Mouse (Mus musculus): ENCODE measurements around the gene Gadd45gip1. TPM values are rescaled to one million over a fixed set of nuclear protein-coding genes. Genes with fewer than 3 reads are reported as not detected.

Gene Gadd45gip1
- polyA plus RNA-seq, 1 experiment from 2014 or later, result 49.9 TPM

GRCm38 (mm10) chr8:84785756-84786677 is 45.3 kb upstream of the Gadd45gip1 start:
- Histone ChIP-seq H3K4me2 (ENCODE audit: low read length) (peak overlapping the region; percentile 50), H3K4me1 (ENCODE audit: control insufficient read depth in 2 of 2, insufficient read depth in 2 of 2, low read length in 2 of 2) (peaks cover 42 to 69% of the 10 kb centered on the region in 2 experiments), H3K9ac (ENCODE audit: low read length) (no peak overlapping the region; the same call in 1 of the 2 replicates), H3K27ac (replicated peaks in 1 of 2; ENCODE audit: control insufficient read depth in 1 of 2, insufficient read depth in 1 of 2, low read depth in 2 of 2, low read length in 2 of 2) (0 out of 4 replicates have a peak overlapping the region, but pooled peaks of 1 of the 2 experiments have one; percentile 3), H3K9me3 (ENCODE audit: control insufficient read depth, low read length) (no peaks in the 10 kb centered on the region), H3K4me3 (ENCODE audit: control insufficient read depth in 1 of 2, insufficient read depth in 1 of 2, low read depth in 1 of 2, low read length in 2 of 2) (peak overlapping the region in 1 of 2 experiments; percentile 18; a peak in 1 of 4 replicates), H3K27me3 (ENCODE audit: control insufficient read depth, insufficient read depth, low read length) (peaks cover 90% of the 10 kb centered on the region), H3K36me3 (ENCODE audit: control insufficient read depth, insufficient read depth, low read length) (no peaks in the 10 kb centered on the region)
- ATAC-seq (ENCODE audit: insufficient number of reproducible peaks, insufficient read depth, low FRiP score, low read depth), result peak; percentile 51; the same call in 1 of the 2 replicates
- 5% methylated on average over 38 of the region's 38 CpGs for WGBS

DNA sequence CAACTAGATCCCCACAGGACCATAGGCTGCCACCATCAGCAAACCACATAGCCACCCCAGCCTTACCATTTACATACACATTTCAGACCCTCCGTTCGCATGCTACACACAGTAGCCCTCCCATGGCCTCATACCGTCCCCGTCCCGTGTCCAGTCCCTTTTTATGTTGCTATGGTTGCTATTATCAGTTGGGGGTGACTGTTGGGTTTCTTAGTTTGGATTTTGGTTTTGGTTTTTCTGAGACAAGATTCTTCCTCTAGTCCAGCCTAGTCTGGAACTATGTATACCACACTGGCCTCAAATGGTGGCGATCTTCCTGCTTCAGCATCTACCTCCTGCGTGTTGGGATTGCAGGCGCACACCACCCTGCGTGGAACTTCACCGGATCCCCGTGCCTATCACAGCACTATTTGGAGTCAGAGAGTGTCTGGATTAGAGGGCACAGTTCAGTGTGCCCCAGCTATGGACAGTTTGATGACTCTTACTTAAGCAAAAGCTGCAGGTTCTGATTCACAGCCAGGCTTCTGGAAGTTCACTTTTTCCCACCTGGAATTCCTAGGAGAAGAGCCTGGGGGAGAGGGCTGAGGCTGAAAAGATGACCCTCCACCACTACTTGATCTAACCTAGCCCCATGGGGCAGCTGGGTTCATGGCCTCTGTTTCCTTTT is 44.4 kb upstream of the Gadd45gip1 start:
- Histone ChIP-seq H3K4me3 (ENCODE audit: control insufficient read depth in 1 of 2, insufficient read depth in 1 of 2, low read depth in 1 of 2, low read length in 2 of 2) (peak overlapping the region in 1 of 2 experiments; percentile 18; a peak in 1 of 4 replicates), H3K4me1 (ENCODE audit: control insufficient read depth in 2 of 2, insufficient read depth in 2 of 2, low read length in 2 of 2) (peaks cover 41 to 61% of the 10 kb centered on the region in 2 experiments), H3K9me3 (ENCODE audit: control insufficient read depth, low read length) (no peaks in the 10 kb centered on the region), H3K27ac (replicated peaks in 1 of 2; ENCODE audit: control insufficient read depth in 1 of 2, insufficient read depth in 1 of 2, low read depth in 2 of 2, low read length in 2 of 2) (0 out of 4 replicates have a peak overlapping the region, but pooled peaks of 1 of the 2 experiments have one; percentile 3), H3K36me3 (ENCODE audit: control insufficient read depth, insufficient read depth, low read length) (no peaks in the 10 kb centered on the region), H3K9ac (ENCODE audit: low read length) (no peak overlapping the region), H3K27me3 (ENCODE audit: control insufficient read depth, insufficient read depth, low read length) (peaks cover 81% of the 10 kb centered on the region), H3K4me2 (ENCODE audit: low read length) (peak overlapping the region; percentile 50)
- no peak for ATAC-seq (ENCODE audit: insufficient number of reproducible peaks, insufficient read depth, low FRiP score, low read depth)
- 9% methylated on average over 11 of the region's 11 CpGs for WGBS

DNA sequence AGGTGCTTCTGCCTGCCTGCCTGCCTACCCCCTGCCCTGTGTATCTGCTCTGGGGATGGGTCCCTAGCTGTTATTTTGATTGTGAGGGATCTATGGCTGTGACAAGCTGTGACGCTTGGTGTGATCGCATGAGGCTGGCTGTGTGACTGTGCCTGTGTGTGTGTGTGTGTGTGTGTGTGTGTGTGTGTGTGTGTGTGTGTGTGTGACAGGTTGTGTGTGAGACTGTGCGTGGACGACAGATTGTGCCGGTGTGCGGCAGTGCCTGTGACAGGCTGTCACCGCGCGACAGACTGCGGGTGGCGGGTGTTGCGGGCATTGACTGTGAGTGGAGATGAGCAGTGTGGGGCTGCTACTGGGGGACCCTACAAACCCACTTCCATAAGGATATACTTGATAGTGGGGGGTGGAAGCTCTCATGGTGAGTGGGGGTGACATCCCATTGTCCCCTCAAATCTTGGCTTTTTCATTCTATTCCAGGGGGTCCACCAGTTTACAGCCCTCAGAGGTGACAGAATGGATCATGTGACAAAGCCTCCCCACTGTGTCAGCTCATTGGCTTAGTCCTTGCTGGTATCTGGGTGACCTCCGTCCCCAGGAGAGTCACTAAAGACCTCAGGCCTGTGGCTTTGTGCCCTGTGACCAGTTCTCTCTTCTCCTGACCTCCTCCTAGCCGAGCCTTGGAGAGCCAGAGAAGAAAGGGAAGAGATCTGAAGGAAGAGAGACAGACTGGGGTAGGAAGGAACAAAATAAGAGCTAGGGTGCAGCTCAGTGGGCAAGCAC is 43.6 kb upstream of the Gadd45gip1 start:
- H3K27me3 ChIP-seq (ENCODE audit: control insufficient read depth, insufficient read depth, low read length), result peaks cover 73% of the 10 kb centered on the region
- H3K36me3 ChIP-seq (ENCODE audit: control insufficient read depth, insufficient read depth, low read length), result no peaks in the 10 kb centered on the region
- no peak overlapping the region for H3K27ac ChIP-seq (replicated peaks in 1 of 2; ENCODE audit: control insufficient read depth in 1 of 2, insufficient read depth in 1 of 2, low read depth in 2 of 2, low read length in 2 of 2)
- no peaks in the 10 kb centered on the region for H3K9me3 ChIP-seq (ENCODE audit: control insufficient read depth, low read length)
- no peak overlapping the region for H3K4me2 ChIP-seq (ENCODE audit: low read length)
- 27% methylated on average over 14 of the region's 14 CpGs for WGBS
- H3K4me1 ChIP-seq (ENCODE audit: control insufficient read depth in 2 of 2, insufficient read depth in 2 of 2, low read length in 2 of 2), result peaks cover 44 to 66% of the 10 kb centered on the region in 2 experiments
- no peak for ATAC-seq (ENCODE audit: insufficient number of reproducible peaks, insufficient read depth, low FRiP score, low read depth)
- no peak overlapping the region for H3K9ac ChIP-seq (ENCODE audit: low read length)
- H3K4me3 ChIP-seq (ENCODE audit: control insufficient read depth in 1 of 2, insufficient read depth in 1 of 2, low read depth in 1 of 2, low read length in 2 of 2), result no peak overlapping the region

DNA sequence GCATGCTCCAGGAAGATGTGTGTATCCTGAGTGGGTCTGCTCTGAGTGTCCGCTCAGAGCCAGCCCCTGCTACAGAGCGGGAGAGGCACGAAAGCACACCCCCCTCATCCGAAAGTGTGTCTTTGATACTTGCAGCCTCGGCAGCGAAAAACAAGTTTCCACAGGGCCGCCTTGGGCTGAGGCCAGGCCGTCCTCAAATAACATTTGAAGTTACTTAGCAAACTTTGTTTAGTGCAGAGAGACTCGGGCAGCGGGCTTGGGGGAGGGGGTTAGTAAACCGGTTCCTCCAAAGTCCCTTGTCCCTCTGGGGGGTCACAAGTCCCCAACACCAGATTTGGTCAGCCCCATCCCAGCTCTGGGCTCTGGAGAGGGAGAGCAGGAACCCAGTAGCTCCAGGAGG is 42.4 kb upstream of the Gadd45gip1 start:
- Histone ChIP-seq H3K36me3 (ENCODE audit: control insufficient read depth, insufficient read depth, low read length) (no peaks in the 10 kb centered on the region), H3K27me3 (ENCODE audit: control insufficient read depth, insufficient read depth, low read length) (peaks cover 66% of the 10 kb centered on the region), H3K4me1 (ENCODE audit: control insufficient read depth in 2 of 2, insufficient read depth in 2 of 2, low read length in 2 of 2) (peaks cover 45 to 73% of the 10 kb centered on the region in 2 experiments), H3K9me3 (ENCODE audit: control insufficient read depth, low read length) (no peaks in the 10 kb centered on the region), H3K4me3 (ENCODE audit: control insufficient read depth in 1 of 2, insufficient read depth in 1 of 2, low read depth in 1 of 2, low read length in 2 of 2) (no peak overlapping the region), H3K4me2 (ENCODE audit: low read length) (no peak overlapping the region), H3K27ac (replicated peaks in 1 of 2; ENCODE audit: control insufficient read depth in 1 of 2, insufficient read depth in 1 of 2, low read depth in 2 of 2, low read length in 2 of 2) (no peak overlapping the region; a peak in 1 of 4 replicates), H3K9ac (ENCODE audit: low read length) (no peak overlapping the region)
- no peak for ATAC-seq (ENCODE audit: insufficient number of reproducible peaks, insufficient read depth, low FRiP score, low read depth)
- whole genome bisulfite sequencing, result 35% methylated on average over 11 of the region's 11 CpGs

DNA sequence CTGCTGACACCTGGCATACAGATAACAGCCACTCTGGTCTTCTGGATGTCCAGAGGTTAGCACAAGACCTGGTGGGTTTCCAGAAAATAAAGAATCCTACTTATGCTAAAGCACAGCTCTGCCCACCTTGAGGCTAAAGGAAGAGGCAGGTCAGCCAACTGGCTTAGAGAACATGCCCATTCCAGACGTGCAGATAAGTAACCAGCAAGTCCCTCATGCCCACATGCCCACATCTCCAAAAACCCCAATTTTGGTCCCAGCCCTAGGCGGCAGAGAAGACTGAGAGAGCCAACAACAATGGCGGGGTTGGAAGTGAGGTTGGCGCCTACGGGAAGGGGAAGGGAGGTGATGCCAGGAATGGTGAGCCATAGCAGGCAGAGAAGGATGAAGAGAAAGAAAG is 42.0 kb upstream of the Gadd45gip1 start:
- H3K36me3 ChIP-seq (ENCODE audit: control insufficient read depth, insufficient read depth, low read length), result no peaks in the 10 kb centered on the region
- H3K27ac ChIP-seq (replicated peaks in 1 of 2; ENCODE audit: control insufficient read depth in 1 of 2, insufficient read depth in 1 of 2, low read depth in 2 of 2, low read length in 2 of 2), result no peak overlapping the region
- WGBS, result 54% methylated on average over 5 of the region's 5 CpGs
- H3K4me3 ChIP-seq (ENCODE audit: control insufficient read depth in 1 of 2, insufficient read depth in 1 of 2, low read depth in 1 of 2, low read length in 2 of 2), result no peak overlapping the region
- ATAC-seq (ENCODE audit: insufficient number of reproducible peaks, insufficient read depth, low FRiP score, low read depth), result no peak
- H3K4me2 ChIP-seq (ENCODE audit: low read length), result no peak overlapping the region
- no peaks in the 10 kb centered on the region for H3K9me3 ChIP-seq (ENCODE audit: control insufficient read depth, low read length)
- H3K4me1 ChIP-seq (ENCODE audit: control insufficient read depth in 2 of 2, insufficient read depth in 2 of 2, low read length in 2 of 2), result peaks cover 46 to 76% of the 10 kb centered on the region in 2 experiments
- H3K27me3 ChIP-seq (ENCODE audit: control insufficient read depth, insufficient read depth, low read length), result peaks cover 63% of the 10 kb centered on the region
- H3K9ac ChIP-seq (ENCODE audit: low read length), result no peak overlapping the region

DNA sequence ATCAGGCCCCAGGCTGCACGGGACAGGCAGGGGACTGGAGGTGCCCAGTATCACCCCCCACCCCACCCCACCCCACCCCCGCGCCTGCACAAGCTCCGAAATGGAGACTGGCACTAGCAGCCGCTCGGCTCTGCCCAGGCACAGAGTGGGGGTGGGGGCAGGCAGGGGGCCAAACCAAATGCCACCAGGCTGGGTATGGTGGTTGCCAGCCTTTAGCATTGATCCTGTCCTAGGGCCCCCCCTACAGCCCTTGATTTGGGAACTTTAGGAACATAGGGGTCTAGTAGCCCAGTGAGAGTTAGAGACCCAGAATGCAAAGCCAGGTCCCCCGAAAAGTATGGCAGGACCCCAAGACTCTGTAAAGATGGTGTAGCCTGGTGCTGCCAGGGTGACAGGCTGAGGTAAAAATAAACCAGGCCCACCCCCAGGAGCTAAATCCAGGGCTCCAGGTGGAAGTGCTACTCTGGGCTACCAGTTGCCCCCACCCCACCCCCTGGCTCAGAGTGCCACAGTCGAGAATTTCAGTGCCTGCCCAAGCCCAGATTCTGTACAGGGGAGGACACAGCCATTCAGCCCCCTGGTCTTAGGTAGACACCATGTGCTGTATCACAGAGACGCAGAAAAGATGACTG is 41.4 kb upstream of the Gadd45gip1 start:
- no peak overlapping the region for H3K4me2 ChIP-seq (ENCODE audit: low read length)
- H3K4me3 ChIP-seq (ENCODE audit: control insufficient read depth in 1 of 2, insufficient read depth in 1 of 2, low read depth in 1 of 2, low read length in 2 of 2), result no peak overlapping the region
- H3K9me3 ChIP-seq (ENCODE audit: control insufficient read depth, low read length), result no peaks in the 10 kb centered on the region
- H3K36me3 ChIP-seq (ENCODE audit: control insufficient read depth, insufficient read depth, low read length), result no peaks in the 10 kb centered on the region
- peaks cover 57% of the 10 kb centered on the region for H3K27me3 ChIP-seq (ENCODE audit: control insufficient read depth, insufficient read depth, low read length)
- no peak for ATAC-seq (ENCODE audit: insufficient number of reproducible peaks, insufficient read depth, low FRiP score, low read depth)
- H3K9ac ChIP-seq (ENCODE audit: low read length), result no peak overlapping the region
- no peak overlapping the region for H3K27ac ChIP-seq (replicated peaks in 1 of 2; ENCODE audit: control insufficient read depth in 1 of 2, insufficient read depth in 1 of 2, low read depth in 2 of 2, low read length in 2 of 2)
- H3K4me1 ChIP-seq (ENCODE audit: control insufficient read depth in 2 of 2, insufficient read depth in 2 of 2, low read length in 2 of 2), result peaks cover 40 to 75% of the 10 kb centered on the region in 2 experiments
- WGBS, result 74% methylated on average over 9 of the region's 9 CpGs

DNA sequence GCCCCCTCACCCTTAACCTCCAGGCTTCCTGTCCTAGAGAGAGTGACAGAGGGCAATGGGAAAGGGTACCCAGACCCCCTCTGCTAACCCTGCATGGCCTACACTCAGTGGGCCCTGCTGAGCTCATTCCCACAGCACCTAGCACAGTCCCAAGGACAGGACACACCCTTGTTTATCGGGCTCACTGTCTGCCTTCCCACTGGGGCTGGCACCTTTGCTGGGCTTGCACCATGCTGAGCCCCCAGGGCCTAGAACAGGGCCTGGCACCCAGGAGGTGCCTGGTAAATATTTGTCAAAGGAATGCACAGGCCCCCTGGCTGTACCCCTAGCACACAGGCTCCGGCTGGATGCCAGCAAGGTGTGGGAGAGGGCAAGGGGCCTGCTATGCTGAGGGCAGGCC is 40.8 kb upstream of the Gadd45gip1 start:
- no peak overlapping the region for H3K4me2 ChIP-seq (ENCODE audit: low read length)
- no peaks in the 10 kb centered on the region for H3K9me3 ChIP-seq (ENCODE audit: control insufficient read depth, low read length)
- no peak for ATAC-seq (ENCODE audit: insufficient number of reproducible peaks, insufficient read depth, low FRiP score, low read depth)
- 70% methylated on average over 2 of the region's 2 CpGs for WGBS
- H3K27ac ChIP-seq (replicated peaks in 1 of 2; ENCODE audit: control insufficient read depth in 1 of 2, insufficient read depth in 1 of 2, low read depth in 2 of 2, low read length in 2 of 2), result no peak overlapping the region
- H3K4me1 ChIP-seq (ENCODE audit: control insufficient read depth in 2 of 2, insufficient read depth in 2 of 2, low read length in 2 of 2), result peaks cover 38 to 69% of the 10 kb centered on the region in 2 experiments
- no peaks in the 10 kb centered on the region for H3K36me3 ChIP-seq (ENCODE audit: control insufficient read depth, insufficient read depth, low read length)
- H3K27me3 ChIP-seq (ENCODE audit: control insufficient read depth, insufficient read depth, low read length), result peaks cover 53% of the 10 kb centered on the region
- H3K4me3 ChIP-seq (ENCODE audit: control insufficient read depth in 1 of 2, insufficient read depth in 1 of 2, low read depth in 1 of 2, low read length in 2 of 2), result no peak overlapping the region
- H3K9ac ChIP-seq (ENCODE audit: low read length), result no peak overlapping the region

All from heart, embryonic 14.5 days (tissue).